Mouse (Mus musculus) small intestine, adult 2 months (tissue): ENCODE data around the gene Ccdc42.

ENCODE experiments used
- CTCF ChIP-seq: fragments of 200-500 bp; IDR thresholded peaks from 2 replicates; pipeline ENCODE4 v1.5.1; 2012; ENCODE audit warnings: low read depth, mild to moderate bottlenecking, control low read depth, inconsistent platforms, low read length, moderate library complexity, mixed read lengths; ENCODE audit not compliant: insufficient replicate concordance, insufficient read length; ENCODE audit errors: extremely low read depth
- POLR2A ChIP-seq: fragments of 200-500 bp; IDR thresholded peaks from 2 replicates; pipeline ENCODE4 v1.6.1; 2012; ENCODE audit warnings: low read depth, mild to moderate bottlenecking, control low read depth, inconsistent platforms, low read length, moderate library complexity

DNA sequence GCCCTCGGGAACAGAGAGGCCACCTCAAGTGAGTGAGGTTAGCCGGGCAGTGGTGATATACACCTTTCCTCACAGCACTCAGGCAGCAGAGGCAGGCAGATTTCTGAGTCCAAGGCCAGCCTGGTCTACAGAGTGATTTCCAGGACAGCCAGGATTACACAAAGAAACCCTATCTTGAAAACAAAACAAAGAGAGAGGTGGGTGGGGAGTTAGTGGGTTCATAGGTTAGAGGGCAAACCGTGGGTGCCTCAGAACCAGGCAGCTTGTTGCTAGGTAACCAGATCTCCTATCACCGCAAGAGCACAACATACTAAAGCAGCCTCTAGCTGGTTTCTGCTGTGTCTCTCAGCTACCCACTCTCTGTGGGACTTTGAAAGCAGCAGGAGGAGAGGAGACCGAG lies at the start of gene Ccdc42:
- no peak for TF ChIP-seq CTCF
- no peak for TF ChIP-seq POLR2A
